In genomic region chr4:134101979-134102741, GRCm38 (mm10) we compare ENCODE assay signal across 8 mouse cellular contexts. TPM values are rescaled to one million over a fixed set of nuclear protein-coding genes. Genes with fewer than 3 reads are reported as not detected.
A peak's percentile ranks its signal among the peaks of the same experiment; 100 is the strongest.
DNase-seq lines count a peak whose midpoint lies in the region; ATAC-seq and TF ChIP-seq lines count a peak whose summit lies in the region.

Gene Ubxn11 (plus strand): TSS chr4:134102570.

- no peaks in the 10 kb centered on the region for H3K27me3 ChIP-seq in ES-Bruce4 (ENCODE audit: control insufficient read depth, insufficient read depth, low read length, poor library complexity, severe bottlenecking)
- no peaks in the 10 kb centered on the region for H3K27me3 ChIP-seq in forebrain, embryonic 13.5 days
- H3K27me3 ChIP-seq in liver, postnatal 0 days (ENCODE audit: insufficient read depth, low read length): no peaks in the 10 kb centered on the region
- H3K27me3 ChIP-seq in neural tube, embryonic 14.5 days (ENCODE audit: control insufficient read depth, insufficient read depth, low read length): no peaks in the 10 kb centered on the region

- no peaks in the 10 kb centered on the region for H3K36me3 ChIP-seq in ES-Bruce4 (ENCODE audit: control insufficient read depth, insufficient read depth, low read length, poor library complexity, severe bottlenecking)
- no peaks in the 10 kb centered on the region for H3K36me3 ChIP-seq in forebrain, embryonic 13.5 days (ENCODE audit: poor library complexity, severe bottlenecking)
- H3K36me3 ChIP-seq in liver, postnatal 0 days (replicated peaks; ENCODE audit: insufficient read depth, low read length): no peaks in the 10 kb centered on the region
- H3K36me3 ChIP-seq in neural tube, embryonic 14.5 days (ENCODE audit: control insufficient read depth, insufficient read depth, low read length): no peaks in the 10 kb centered on the region

- no peaks in the 10 kb centered on the region for H3K9me3 ChIP-seq in ES-Bruce4 (replicated peaks; ENCODE audit: control insufficient read depth, insufficient read depth, low read length, poor library complexity, severe bottlenecking)
- H3K9me3 ChIP-seq in forebrain, embryonic 13.5 days (replicated peaks): no peaks in the 10 kb centered on the region
- no peaks in the 10 kb centered on the region for H3K9me3 ChIP-seq in liver, postnatal 0 days (ENCODE audit: low read length)
- H3K9me3 ChIP-seq in neural tube, embryonic 14.5 days (ENCODE audit: control insufficient read depth, low read length): no peaks in the 10 kb centered on the region

- 16% methylated on average over 34 of the region's 34 CpGs for WGBS in forebrain, embryonic 13.5 days
- WGBS in large intestine, adult 2 months: 18% methylated on average over 34 of the region's 34 CpGs
- 18% methylated on average over 32 of the region's 34 CpGs for WGBS in liver, postnatal 0 days (ENCODE audit: insufficient replicate concordance)
- 19% methylated on average over 32 of the region's 34 CpGs for WGBS in neural tube, embryonic 14.5 days

- ATAC-seq in cerebellum, adult (ENCODE audit: insufficient number of reproducible peaks, low FRiP score, low TSS enrichment): peak; percentile 100
- peak; percentile 99 for ATAC-seq in forebrain, embryonic 13.5 days
- peak; percentile 96 for ATAC-seq in liver, postnatal 0 days
- ATAC-seq in neural tube, embryonic 14.5 days (ENCODE audit: low read depth): peak; percentile 98

- peak within 1 kb of the TSS; percentile 74 for H3K4me2 ChIP-seq in forebrain, embryonic 13.5 days
- peak within 1 kb of the TSS; percentile 87 for H3K4me2 ChIP-seq in liver, postnatal 0 days (ENCODE audit: low read depth, low read length)
- peak within 1 kb of the TSS; percentile 51 for H3K4me2 ChIP-seq in neural tube, embryonic 14.5 days (ENCODE audit: low read depth, low read length)

- no peaks in the 10 kb centered on the region for H3K4me1 ChIP-seq in ES-Bruce4 (ENCODE audit: control insufficient read depth, insufficient read depth, low read length)
- H3K4me1 ChIP-seq in forebrain, embryonic 13.5 days: peaks cover 8% of the 10 kb centered on the region
- peaks cover 22% of the 10 kb centered on the region for H3K4me1 ChIP-seq in liver, postnatal 0 days (ENCODE audit: insufficient read depth)
- H3K4me1 ChIP-seq in neural tube, embryonic 14.5 days (ENCODE audit: control insufficient read depth, insufficient read depth, low read length): no peaks in the 10 kb centered on the region

- peak within 1 kb of the TSS; percentile 100 for H3K4me3 ChIP-seq in ES-Bruce4 (ENCODE audit: low read depth, low read length)
- peak within 1 kb of the TSS; percentile 81 for H3K4me3 ChIP-seq in forebrain, embryonic 13.5 days
- peak within 1 kb of the TSS; percentile 67 for H3K4me3 ChIP-seq in liver, postnatal 0 days (ENCODE audit: low read depth, low read length)
- H3K4me3 ChIP-seq in neural tube, embryonic 14.5 days (ENCODE audit: low read depth, low read length): peak within 1 kb of the TSS; percentile 63

- TF ChIP-seq POLR2A in ES-Bruce4 (IDR thresholded peaks at IDR 0.05; ENCODE audit: insufficient read depth, low read length): no peak

- no peak within 1 kb of the TSS for H3K27ac ChIP-seq in ES-Bruce4 (ENCODE audit: insufficient read depth, low read length)
- H3K27ac ChIP-seq in forebrain, embryonic 13.5 days: no peak within 1 kb of the TSS
- no peak within 1 kb of the TSS for H3K27ac ChIP-seq in liver, postnatal 0 days (ENCODE audit: low read depth)
- H3K27ac ChIP-seq in neural tube, embryonic 14.5 days (ENCODE audit: low read depth, low read length): no peak within 1 kb of the TSS

- TF ChIP-seq CTCF in ES-Bruce4 (IDR thresholded peaks at IDR 0.05; ENCODE audit: low read depth, low read length): no peak
- no peak for TF ChIP-seq CTCF in liver, postnatal 0 days (IDR thresholded peaks at IDR 0.05; ENCODE audit: low read depth)

- peak; percentile 87 to 90 for DNase-seq in heart, postnatal 10 days
- peak; percentile 70 for DNase-seq in large intestine, adult 2 months (ENCODE audit: low read depth, low spot score)
- DNase-seq in liver, postnatal 0 days: peak; percentile 88
- DNase-seq in testis, postnatal 10 days (ENCODE audit: low spot score): peak; percentile 89

- TF ChIP-seq EP300 in ES-Bruce4 (IDR thresholded peaks at IDR 0.05; ENCODE audit: insufficient read depth, low read depth, low read length): no peak
- no peak for TF ChIP-seq EP300 in liver, postnatal 0 days (IDR thresholded peaks at IDR 0.05; ENCODE audit: low read depth)

- intact Hi-C loops in heart, postnatal 10 days (cut with DNase I): no loop called here

- peak within 1 kb of the TSS; percentile 76 for H3K9ac ChIP-seq in ES-Bruce4 (ENCODE audit: low read depth, poor library complexity, severe bottlenecking)
- H3K9ac ChIP-seq in forebrain, embryonic 13.5 days: peak within 1 kb of the TSS; percentile 71
- peak within 1 kb of the TSS; percentile 55 for H3K9ac ChIP-seq in liver, postnatal 0 days (replicated peaks)
- H3K9ac ChIP-seq in neural tube, embryonic 14.5 days (replicated peaks; ENCODE audit: low read depth, low read length): peak within 1 kb of the TSS; percentile 54

RNA-seq across cellular contexts. Expression of gene Ubxn11, which starts in this region (rescaled TPM):
- polyA plus RNA-seq in ES-Bruce4 (2011; ENCODE audit: insufficient read depth, insufficient read length, low read depth, missing spikeins): 10.4 and 11.6 TPM in 2 replicates
- polyA plus RNA-seq in forebrain, embryonic 13.5 days (2015; fragmentation: Nextera tagmentation; extraction: Ambion mirVana): 6.2 and 9.4 TPM in 2 replicates
- total RNA-seq in heart, postnatal 10 days (2021): 1 to 10 TPM; 2.0 to 2.3 TPM
- polyA plus RNA-seq in large intestine, adult 2 months (2012; rRNA removed): 4.7 and 5.0 TPM in 2 replicates
- polyA plus RNA-seq in liver, postnatal 0 days (2015; fragmentation: Nextera tagmentation; extraction: Ambion mirVana): 0.88 and 0.99 TPM in 2 replicates
- polyA plus RNA-seq in neural tube, embryonic 14.5 days (2014; fragmentation: Nextera tagmentation; extraction: Ambion mirVana): 21.7 and 26.9 TPM in 2 replicates

Comparison
In these comparisons a context has a peak if more than half of its experiments do, and no peak if none do; other contexts are left out.
1. Peak in DNase-seq, ATAC-seq, H3K4me3 ChIP-seq, H3K9ac ChIP-seq and H3K4me2 ChIP-seq in liver, postnatal 0 days; RNA of the gene not detected or under 1 TPM.